Mouse (Mus musculus): ENCODE results near the gene Pfkfb2. TPM values are rescaled to one million over a fixed set of nuclear protein-coding genes. Genes with fewer than 3 reads are reported as not detected.

The Pfkfb2 gene
- polyA plus RNA-seq (2012; ENCODE audit: insufficient read depth, insufficient read length, missing spikeins), result 13.9 and 15.0 TPM in 2 replicates

DNA sequence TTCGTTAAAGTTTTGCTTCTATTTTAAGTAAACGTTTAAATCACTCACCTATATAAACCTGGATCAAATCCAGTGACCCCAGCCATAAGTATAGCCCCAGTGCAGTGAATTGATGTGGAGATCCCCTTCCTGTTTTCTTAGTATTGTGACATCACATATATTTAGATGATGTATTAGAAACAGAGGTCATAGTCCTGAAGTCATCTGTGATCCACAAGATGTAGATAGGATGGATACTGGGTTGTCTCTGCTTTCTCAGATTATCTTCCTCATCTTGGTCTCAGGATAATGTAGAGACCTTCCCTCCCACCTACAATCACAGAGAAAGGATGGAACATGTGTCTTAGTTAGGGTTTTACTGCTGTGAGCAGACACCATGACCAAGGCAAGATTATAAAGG is at the start of gene Pfkfb2:
Gene Pfkfb2 (minus strand): TSS at position 101 of the 400 bp plus-strand sequence.
- Histone ChIP-seq H3K4me3 (ENCODE audit: insufficient read depth, low read length) (no peak within 1 kb of the TSS), H3K4me1 (ENCODE audit: control insufficient read depth, insufficient read depth, low read length) (no peaks in the 10 kb centered on the region), H3K27ac (ENCODE audit: insufficient read depth, low read depth, low read length) (no peak within 1 kb of the TSS)
- TF ChIP-seq CTCF (IDR thresholded peaks at IDR 0.05; ENCODE audit: low read depth, low read length) (no peak), POLR2A (IDR thresholded peaks at IDR 0.05; ENCODE audit: borderline replicate concordance, low read depth, low read length) (no peak)

DNA sequence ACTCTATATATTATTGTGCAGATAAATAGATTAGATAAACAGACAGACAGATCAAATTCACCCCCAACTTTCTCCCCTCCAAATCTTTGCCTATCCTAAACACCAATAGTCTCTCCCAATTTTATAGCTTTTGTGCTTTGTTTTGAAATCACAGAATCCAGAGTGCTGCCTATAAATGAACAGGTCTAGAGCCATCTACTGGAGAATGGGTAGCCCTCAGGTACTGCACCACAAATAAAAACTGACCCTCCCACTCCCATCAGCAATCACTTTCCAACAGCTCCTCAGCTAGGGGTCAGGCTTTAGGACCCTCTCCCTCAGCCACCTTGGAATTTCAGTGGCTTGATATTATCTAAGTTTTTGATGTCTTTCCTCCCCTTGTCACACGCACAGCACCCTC is 47.6 kb upstream of the Pfkfb2 start:
- Histone ChIP-seq H3K4me3 (ENCODE audit: insufficient read depth, low read length) (no peak overlapping the region), H3K27ac (ENCODE audit: insufficient read depth, low read depth, low read length) (no peak overlapping the region), H3K4me1 (ENCODE audit: control insufficient read depth, insufficient read depth, low read length) (no peaks in the 10 kb centered on the region)
- TF ChIP-seq POLR2A (IDR thresholded peaks at IDR 0.05; ENCODE audit: borderline replicate concordance, low read depth, low read length) (no peak), CTCF (IDR thresholded peaks at IDR 0.05; ENCODE audit: low read depth, low read length) (no peak)

DNA sequence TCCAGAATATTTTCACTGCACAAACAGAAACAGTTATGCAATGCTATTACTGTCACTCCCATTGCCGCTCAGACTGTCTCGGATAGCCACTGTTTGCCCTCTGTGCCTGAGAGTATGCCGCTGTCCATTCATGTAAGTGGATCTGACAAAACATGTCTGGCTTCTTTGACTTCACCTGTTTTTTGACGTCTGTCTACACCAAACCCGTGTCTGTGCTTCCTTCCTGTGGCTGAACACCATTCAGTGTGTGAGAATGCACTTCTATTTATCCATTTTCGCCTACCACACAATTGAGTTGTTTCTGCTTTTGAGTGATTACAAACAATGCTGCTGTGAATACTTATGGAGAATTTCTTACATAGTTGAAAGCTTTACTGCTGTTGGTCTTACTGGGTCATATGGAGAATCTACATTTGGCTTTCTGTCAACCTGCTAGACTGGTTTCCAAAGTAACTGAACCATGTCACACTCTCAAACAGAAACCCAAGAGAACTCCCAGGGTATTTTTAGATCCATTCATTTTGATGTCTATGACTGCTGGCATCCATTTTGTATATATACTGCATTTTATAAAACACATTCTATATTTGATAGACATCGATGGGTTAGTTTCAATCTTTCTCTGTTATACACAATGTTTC is 46.8 kb upstream of the Pfkfb2 start:
- TF ChIP-seq POLR2A (IDR thresholded peaks at IDR 0.05; ENCODE audit: borderline replicate concordance, low read depth, low read length), result no peak
- TF ChIP-seq CTCF (IDR thresholded peaks at IDR 0.05; ENCODE audit: low read depth, low read length), result no peak
- Histone ChIP-seq H3K27ac (ENCODE audit: insufficient read depth, low read depth, low read length) (no peak overlapping the region), H3K4me1 (ENCODE audit: control insufficient read depth, insufficient read depth, low read length) (no peaks in the 10 kb centered on the region), H3K4me3 (ENCODE audit: insufficient read depth, low read length) (no peak overlapping the region)

DNA sequence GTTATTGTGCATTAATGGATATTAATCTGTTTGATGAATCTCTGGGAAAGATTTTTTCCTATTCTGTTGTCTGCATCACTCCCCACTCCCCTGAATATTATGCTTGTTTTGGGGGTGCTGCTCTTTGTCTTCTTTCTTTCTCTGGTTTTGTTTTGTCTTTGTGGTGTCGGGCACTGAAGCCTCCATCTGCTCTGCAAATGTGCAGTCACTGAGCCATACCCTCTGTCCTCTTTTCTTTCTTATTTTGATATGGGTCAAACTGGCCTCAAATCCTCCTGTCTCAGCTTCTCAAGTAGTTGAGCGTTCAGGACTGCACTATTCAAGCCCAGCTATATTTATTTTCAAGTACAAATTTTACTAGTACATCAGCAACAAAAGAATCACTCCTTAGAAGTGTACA is 46.2 kb upstream of the Pfkfb2 start:
- no peaks in the 10 kb centered on the region for H3K4me1 ChIP-seq (ENCODE audit: control insufficient read depth, insufficient read depth, low read length)
- no peak overlapping the region for H3K4me3 ChIP-seq (ENCODE audit: insufficient read depth, low read length)
- TF ChIP-seq POLR2A (IDR thresholded peaks at IDR 0.05; ENCODE audit: borderline replicate concordance, low read depth, low read length) (no peak), CTCF (IDR thresholded peaks at IDR 0.05; ENCODE audit: low read depth, low read length) (no peak)
- H3K27ac ChIP-seq (ENCODE audit: insufficient read depth, low read depth, low read length), result no peak overlapping the region

DNA sequence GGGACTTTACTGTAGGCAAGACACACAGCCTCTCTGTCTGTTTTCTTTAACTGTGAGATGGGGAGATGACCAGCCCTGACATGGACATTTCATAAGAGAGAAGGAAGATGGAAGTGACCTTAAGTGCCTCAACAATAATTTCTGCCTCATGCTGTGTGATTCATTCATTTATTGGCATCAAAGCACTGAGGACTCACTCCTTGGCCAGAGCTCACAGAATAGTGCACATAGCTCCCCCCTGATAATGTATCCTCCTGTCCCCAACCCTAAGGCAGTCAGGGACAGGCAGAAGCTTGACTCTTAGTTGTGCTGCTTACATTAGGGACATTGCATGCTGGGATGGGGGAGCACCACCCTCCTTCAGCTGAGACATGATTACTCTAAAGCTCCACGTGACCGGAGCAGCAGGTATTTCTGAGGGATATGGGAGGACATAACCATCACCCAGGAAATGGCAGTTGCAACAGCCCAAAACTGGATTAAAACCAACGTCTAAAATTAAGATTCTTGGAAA is 42.0 kb upstream of the Pfkfb2 start:
- Histone ChIP-seq H3K27ac (ENCODE audit: insufficient read depth, low read depth, low read length) (no peak overlapping the region), H3K4me3 (ENCODE audit: insufficient read depth, low read length) (no peak overlapping the region), H3K4me1 (ENCODE audit: control insufficient read depth, insufficient read depth, low read length) (no peaks in the 10 kb centered on the region)
- TF ChIP-seq CTCF (IDR thresholded peaks at IDR 0.05; ENCODE audit: low read depth, low read length), result no peak
- TF ChIP-seq POLR2A (IDR thresholded peaks at IDR 0.05; ENCODE audit: borderline replicate concordance, low read depth, low read length), result no peak

DNA sequence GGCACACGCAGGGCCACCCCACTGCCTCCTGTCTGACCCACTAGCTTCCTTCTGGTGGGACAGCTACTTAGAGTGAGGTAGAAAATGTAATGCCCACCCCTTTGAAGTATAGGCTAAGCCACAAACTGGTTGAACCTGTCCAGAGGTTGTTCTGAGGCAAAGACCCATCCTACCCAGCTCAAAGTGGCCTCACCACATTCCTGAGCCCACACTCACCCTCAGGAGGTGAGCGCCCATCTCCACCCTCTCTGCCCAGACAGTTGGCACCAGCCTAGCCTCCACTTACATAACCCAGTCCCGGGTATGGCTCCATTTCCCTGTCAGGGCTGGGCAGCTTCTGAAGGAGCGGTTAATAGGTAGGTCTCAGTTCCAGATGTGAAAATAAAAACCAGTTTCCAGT is 41.4 kb upstream of the Pfkfb2 start:
- H3K4me1 ChIP-seq (ENCODE audit: control insufficient read depth, insufficient read depth, low read length), result no peaks in the 10 kb centered on the region
- TF ChIP-seq CTCF (IDR thresholded peaks at IDR 0.05; ENCODE audit: low read depth, low read length), result no peak
- TF ChIP-seq POLR2A (IDR thresholded peaks at IDR 0.05; ENCODE audit: borderline replicate concordance, low read depth, low read length), result no peak
- no peak overlapping the region for H3K4me3 ChIP-seq (ENCODE audit: insufficient read depth, low read length)
- H3K27ac ChIP-seq (ENCODE audit: insufficient read depth, low read depth, low read length), result no peak overlapping the region

DNA sequence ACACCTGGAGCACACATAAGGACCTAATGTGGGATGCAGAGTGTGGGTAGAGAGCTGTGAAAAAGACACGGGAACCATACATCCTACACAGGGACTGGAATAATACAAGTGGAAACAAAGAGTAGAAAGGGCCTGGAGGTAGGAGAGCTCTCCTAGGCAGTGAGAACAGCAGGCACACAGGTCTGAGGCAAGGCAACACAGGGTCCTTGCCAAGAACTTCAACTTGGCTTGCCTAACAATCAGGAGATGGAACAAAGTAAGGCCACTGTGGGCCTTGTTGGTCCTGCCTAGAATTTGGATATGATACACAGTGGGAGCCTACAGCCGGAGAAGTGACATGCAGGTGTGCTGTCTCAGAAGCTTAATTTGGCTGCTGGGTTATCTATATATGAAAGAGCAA is 40.9 kb upstream of the Pfkfb2 start:
- TF ChIP-seq POLR2A (IDR thresholded peaks at IDR 0.05; ENCODE audit: borderline replicate concordance, low read depth, low read length), result no peak
- TF ChIP-seq CTCF (IDR thresholded peaks at IDR 0.05; ENCODE audit: low read depth, low read length), result no peak

DNA sequence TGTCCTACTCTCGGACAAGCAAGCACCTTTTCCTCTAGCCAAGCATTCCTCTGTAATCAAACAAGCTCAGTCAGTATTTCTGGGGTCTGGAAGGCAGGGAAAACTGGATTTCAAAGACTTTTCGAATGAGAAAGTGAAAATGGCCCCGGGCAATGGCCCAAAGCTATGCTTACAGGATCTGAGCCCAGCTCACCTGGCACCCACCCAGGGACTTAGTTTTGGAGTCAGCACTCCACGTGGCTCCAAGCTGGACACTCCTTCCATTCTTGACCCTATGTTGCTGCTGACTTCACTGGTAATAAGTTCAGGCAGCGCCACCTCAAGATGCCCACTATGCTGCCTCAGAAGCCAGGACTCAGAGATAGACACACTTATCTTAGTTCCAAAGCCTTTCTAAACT is 38.0 kb upstream of the Pfkfb2 start:
- no peaks in the 10 kb centered on the region for H3K4me1 ChIP-seq (ENCODE audit: control insufficient read depth, insufficient read depth, low read length)
- no peak for TF ChIP-seq POLR2A (IDR thresholded peaks at IDR 0.05; ENCODE audit: borderline replicate concordance, low read depth, low read length)
- TF ChIP-seq CTCF (IDR thresholded peaks at IDR 0.05; ENCODE audit: low read depth, low read length), result no peak
- no peak overlapping the region for H3K4me3 ChIP-seq (ENCODE audit: insufficient read depth, low read length)
- no peak overlapping the region for H3K27ac ChIP-seq (ENCODE audit: insufficient read depth, low read depth, low read length)

More for the DNA sequence above, 40.9 kb upstream of the Pfkfb2 start:
- Histone ChIP-seq H3K4me1 (ENCODE audit: control insufficient read depth, insufficient read depth, low read length) (no peaks in the 10 kb centered on the region), H3K4me3 (ENCODE audit: insufficient read depth, low read length) (no peak overlapping the region), H3K27ac (ENCODE audit: insufficient read depth, low read depth, low read length) (no peak overlapping the region)

DNA sequence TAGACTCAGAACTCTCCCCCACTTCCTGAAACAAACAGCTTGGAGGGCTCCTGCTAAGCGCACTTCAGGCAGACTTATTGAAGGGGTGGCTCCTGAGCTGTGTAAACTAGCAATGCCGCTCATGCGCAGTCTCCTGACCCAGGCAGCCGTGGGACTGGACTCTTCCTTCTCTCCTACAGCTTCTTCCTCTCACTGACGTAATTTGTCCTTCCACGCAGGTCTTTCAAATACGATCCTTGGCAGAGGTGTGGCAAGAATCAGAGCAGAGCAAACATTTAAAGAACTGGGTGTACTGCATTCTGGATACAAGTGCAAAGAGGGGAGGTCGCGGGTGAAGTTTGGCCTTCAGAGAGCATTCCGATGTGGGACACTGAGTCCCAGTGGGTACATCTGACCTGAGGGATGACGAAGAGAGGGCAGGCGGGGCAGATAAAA is 35.0 kb upstream of the Pfkfb2 start:
- TF ChIP-seq POLR2A (IDR thresholded peaks at IDR 0.05; ENCODE audit: borderline replicate concordance, low read depth, low read length) (no peak), CTCF (IDR thresholded peaks at IDR 0.05; ENCODE audit: low read depth, low read length) (no peak)
- Histone ChIP-seq H3K4me3 (ENCODE audit: insufficient read depth, low read length) (no peak overlapping the region), H3K27ac (ENCODE audit: insufficient read depth, low read depth, low read length) (no peak overlapping the region), H3K4me1 (ENCODE audit: control insufficient read depth, insufficient read depth, low read length) (no peaks in the 10 kb centered on the region)

DNA sequence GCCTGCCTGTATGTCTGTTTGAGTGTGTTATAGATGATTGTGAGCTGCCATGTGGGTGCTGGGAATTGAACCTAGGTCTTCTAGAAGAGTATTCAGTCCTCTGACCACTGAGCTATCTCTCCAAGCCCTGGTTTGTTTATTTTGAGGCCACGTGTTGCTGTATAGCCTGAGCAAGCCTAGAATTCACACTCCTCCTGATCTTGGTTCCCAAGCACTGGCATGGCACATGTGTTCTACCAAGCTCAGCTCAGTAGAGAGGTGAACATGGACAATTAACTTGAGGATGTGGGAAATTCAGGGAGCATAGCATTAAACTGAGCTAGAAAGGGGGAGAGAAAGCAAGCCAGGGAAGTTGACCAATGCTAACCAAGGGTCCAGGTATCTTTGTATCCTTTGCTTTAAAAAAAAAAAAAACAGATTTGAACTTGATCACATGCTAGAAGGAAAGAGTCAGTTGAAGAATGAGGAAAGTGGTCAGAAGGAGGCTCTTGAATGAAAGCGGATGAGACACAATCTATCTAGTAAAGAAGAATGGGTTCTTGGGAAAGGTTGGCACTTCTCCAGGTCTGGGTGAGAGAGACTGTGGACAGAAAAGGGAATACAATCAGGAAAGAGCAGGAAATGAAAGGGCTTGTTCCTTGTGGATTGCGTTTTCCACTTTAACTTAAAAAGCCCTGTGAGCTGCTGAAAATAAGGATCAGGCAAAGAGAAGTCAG is 33.1 kb upstream of the Pfkfb2 start:
- no peak for TF ChIP-seq CTCF (IDR thresholded peaks at IDR 0.05; ENCODE audit: low read depth, low read length)
- TF ChIP-seq POLR2A (IDR thresholded peaks at IDR 0.05; ENCODE audit: borderline replicate concordance, low read depth, low read length), result no peak

More for the DNA sequence above, 33.1 kb upstream of the Pfkfb2 start:
- Histone ChIP-seq H3K4me3 (ENCODE audit: insufficient read depth, low read length) (no peak overlapping the region), H3K27ac (ENCODE audit: insufficient read depth, low read depth, low read length) (no peak overlapping the region), H3K4me1 (ENCODE audit: control insufficient read depth, insufficient read depth, low read length) (no peaks in the 10 kb centered on the region)

Measured in bone marrow macrophage, adult 2 months (primary cell).